Mouse (Mus musculus) right cerebral cortex, postnatal 25 days (tissue): Measurements from ENCODE around the gene Nfasc.

Source experiments
- DNase-seq: peaks from one replicate; pipeline ENCODE4 v3.0.0; 2022

The Nfasc gene

GRCm38 (mm10) chr1:132641049-132641795, 100.4 kb downstream of the Nfasc start:
- no peak for DNase-seq

GRCm38 (mm10) chr1:132640256-132640655, 101.3 kb downstream of the Nfasc start:
- no peak for DNase-seq

GRCm38 (mm10) chr1:132637346-132637745, 104.3 kb downstream of the Nfasc start:
- no peak for DNase-seq

- no peak for DNase-seq
These were observed 111.8 kb downstream of the Nfasc start for GRCm38 (mm10) chr1:132629611-132630370.

- no peak for DNase-seq
These were observed 113.0 kb downstream of the Nfasc start for GRCm38 (mm10) chr1:132628599-132628998.

GRCm38 (mm10) chr1:132628183-132628582, 113.4 kb downstream of the Nfasc start:
- DNase-seq: no peak

GRCm38 (mm10) chr1:132626125-132626756, 115.4 kb downstream of the Nfasc start:
- no peak for DNase-seq

- DNase-seq: no peak
These were observed 116.6 kb downstream of the Nfasc start for GRCm38 (mm10) chr1:132625034-132625433.

- DNase-seq: no peak
These were observed 117.1 kb downstream of the Nfasc start for GRCm38 (mm10) chr1:132624466-132624865.

- DNase-seq: no peak
These were observed 117.8 kb downstream of the Nfasc start for GRCm38 (mm10) chr1:132623641-132624336.

GRCm38 (mm10) chr1:132612066-132612465, 129.5 kb downstream of the Nfasc start:
- DNase-seq: no peak

- peak; percentile 42 for DNase-seq
These were observed 132.5 kb downstream of the Nfasc start for GRCm38 (mm10) chr1:132609048-132609634.

GRCm38 (mm10) chr1:132602161-132602560, 139.4 kb downstream of the Nfasc start:
- DNase-seq: no peak

- DNase-seq: no peak
These were observed 143.6 kb downstream of the Nfasc start for GRCm38 (mm10) chr1:132598024-132598423.

- DNase-seq: no peak
These were observed 145.9 kb downstream of the Nfasc start for GRCm38 (mm10) chr1:132595741-132596140.

- DNase-seq: peak; percentile 66
These were observed 147.0 kb downstream of the Nfasc start for GRCm38 (mm10) chr1:132594587-132594986.

GRCm38 (mm10) chr1:132592145-132592544, 149.5 kb downstream of the Nfasc start:
- no peak for DNase-seq

- peak; percentile 29 for DNase-seq
These were observed 150.1 kb downstream of the Nfasc start for GRCm38 (mm10) chr1:132591399-132591930.

GRCm38 (mm10) chr1:132586679-132587201, 154.9 kb downstream of the Nfasc start:
- no peak for DNase-seq

GRCm38 (mm10) chr1:132585376-132585775, 156.2 kb downstream of the Nfasc start:
- no peak for DNase-seq

- no peak for DNase-seq
These were observed 158.5 kb downstream of the Nfasc start for GRCm38 (mm10) chr1:132582998-132583604.
